Mouse (Mus musculus): ENCODE measurements around the gene B3gat1.
A peak's percentile ranks its signal among the peaks of the same experiment; 100 is the strongest.

Gene B3gat1

GRCm38 (mm10) chr9:26776122-26776902, 42.8 kb downstream of the B3gat1 start:
- peak; percentile 74 for DNase-seq (ENCODE audit: low read depth, low spot score)

- no peak for DNase-seq (ENCODE audit: low read depth, low spot score)
These were observed 44.9 kb downstream of the B3gat1 start for GRCm38 (mm10) chr9:26778421-26778820.

- DNase-seq (ENCODE audit: low read depth, low spot score) = no peak
These were observed 50.0 kb downstream of the B3gat1 start for GRCm38 (mm10) chr9:26783414-26783975.

GRCm38 (mm10) chr9:26792829-26793228, 59.3 kb downstream of the B3gat1 start:
- no peak for DNase-seq (ENCODE audit: low read depth, low spot score)

GRCm38 (mm10) chr9:26798205-26798604, 64.7 kb downstream of the B3gat1 start:
- no peak for DNase-seq (ENCODE audit: low read depth, low spot score)

- no peak for DNase-seq (ENCODE audit: low read depth, low spot score)
These were observed 65.2 kb downstream of the B3gat1 start for GRCm38 (mm10) chr9:26798731-26799130.

GRCm38 (mm10) chr9:26800357-26800756, 66.8 kb downstream of the B3gat1 start:
- DNase-seq (ENCODE audit: low read depth, low spot score) = no peak

- DNase-seq (ENCODE audit: low read depth, low spot score) = no peak
These were observed 70.8 kb downstream of the B3gat1 start for GRCm38 (mm10) chr9:26804321-26804720.

GRCm38 (mm10) chr9:26805935-26806666, 72.6 kb downstream of the B3gat1 start, which contains the start of gene Glb1l2:
TSS of gene Glb1l2 (minus strand) at chr9:26806468.
- peak; percentile 97 for DNase-seq (ENCODE audit: low read depth, low spot score)

GRCm38 (mm10) chr9:26808735-26809134, 75.2 kb downstream of the B3gat1 start:
- no peak for DNase-seq (ENCODE audit: low read depth, low spot score)

All from R1 (cell line).